Mouse (Mus musculus) kidney, adult 2 months (tissue): ENCODE data around the gene Zfp64. TPM values are rescaled to one million over a fixed set of nuclear protein-coding genes. Genes with fewer than 3 reads are reported as not detected.

Experiments
- DNase-seq: peaks from one replicate; pipeline ENCODE4 v3.0.0; 2021
- H3K27ac ChIP-seq: fragments of 200-500 bp; 2 replicates; pipeline ENCODE4 v1.5.1; 2012; ENCODE audit warnings: low read depth, low read length, control low read depth, inconsistent platforms; ENCODE audit not compliant: insufficient read depth
- H3K27me3 ChIP-seq: fragments of 200-500 bp; replicated peaks from 2 replicates; pipeline ENCODE4 v1.6.1; 2012; ENCODE audit warnings: mild to moderate bottlenecking, moderate library complexity, low read length, inconsistent platforms; ENCODE audit not compliant: control insufficient read depth, insufficient read depth
- H3K36me3 ChIP-seq: fragments of 200-500 bp; 2 replicates; pipeline ENCODE4 v1.6.1; 2012; ENCODE audit warnings: mild to moderate bottlenecking, moderate library complexity, low read length, inconsistent platforms; ENCODE audit not compliant: control insufficient read depth, insufficient read depth
- H3K4me1 ChIP-seq: fragments of 200-500 bp; 2 replicates; pipeline ENCODE4 v1.6.1; 2011; ENCODE audit warnings: low read length; ENCODE audit not compliant: control insufficient read depth, insufficient read depth
- H3K4me3 ChIP-seq: fragments of 200-500 bp; 2 replicates; pipeline ENCODE4 v1.5.1; 2011; ENCODE audit warnings: mild to moderate bottlenecking, low read depth, low read length, control low read depth; ENCODE audit not compliant: insufficient read depth
- CTCF ChIP-seq: fragments of 200-500 bp; conservative IDR thresholded peaks from 2 replicates; pipeline ENCODE4 v1.5.1; 2011; ENCODE audit warnings: low read depth, mild to moderate bottlenecking, control low read depth, low read length, moderate library complexity, mixed read lengths; ENCODE audit not compliant: insufficient read depth, insufficient read length
- POLR2A ChIP-seq: fragments of 200-500 bp; IDR thresholded peaks from one replicate; pipeline ENCODE4 v1.6.1; 2011; ENCODE audit warnings: low read depth, low read length, control low read depth
- WGBS: fragments of 180-500 bp; shearing (Covaris S2); methylation state at CpG from one replicate; pipeline ENCODE4 v1.1.7; 2018; 5-methylcytosine and 5-hydroxymethylcytosine counted together
- polyA plus RNA-seq: library from polyadenylated mRNA; depleted of rRNA; stranded (reverse); fragments of >200 nt; gene quantifications from 2 replicates; pipeline ENCODE4 v1.2.3, GENCODE M21; 2012

The Zfp64 gene
- polyA plus RNA-seq, 1 experiment = 18.6 TPM

GRCm38 (mm10) chr2:168878708-168879107 is 76.7 kb downstream of the Zfp64 start:
- TF ChIP-seq POLR2A (no peak), CTCF (no peak)
- WGBS = 72% methylated on average over 8 of the region's 8 CpGs
- Histone ChIP-seq H3K27ac (no peak overlapping the region), H3K36me3 (no peaks in the 10 kb centered on the region), H3K27me3 (no peaks in the 10 kb centered on the region), H3K4me1 (no peaks in the 10 kb centered on the region), H3K4me3 (no peak overlapping the region)
- no peak for DNase-seq

- 85% methylated on average over 4 of the region's 4 CpGs for WGBS
- no peaks in the 10 kb centered on the region for H3K36me3 ChIP-seq
- no peaks in the 10 kb centered on the region for H3K27me3 ChIP-seq
- DNase-seq = peak; percentile 5
- H3K27ac ChIP-seq = no peak overlapping the region
- TF ChIP-seq CTCF = peak; percentile 25; the same call in 1 of the 2 replicates
- TF ChIP-seq POLR2A = no peak
- no peak overlapping the region for H3K4me3 ChIP-seq
- H3K4me1 ChIP-seq = no peaks in the 10 kb centered on the region
These were observed 77.2 kb downstream of the Zfp64 start for GRCm38 (mm10) chr2:168878158-168878557.

- H3K27me3 ChIP-seq = no peaks in the 10 kb centered on the region
- TF ChIP-seq POLR2A = no peak
- TF ChIP-seq CTCF = no peak
- H3K4me1 ChIP-seq = no peaks in the 10 kb centered on the region
- WGBS = 68% methylated on average over 10 of the region's 10 CpGs
- no peak for DNase-seq
- no peak overlapping the region for H3K4me3 ChIP-seq
- H3K27ac ChIP-seq = no peak overlapping the region
- H3K36me3 ChIP-seq = no peaks in the 10 kb centered on the region
These were observed 78.8 kb downstream of the Zfp64 start for GRCm38 (mm10) chr2:168876631-168877030.

- no peak for DNase-seq
- 92% methylated on average over 6 of the region's 6 CpGs for WGBS
- H3K4me3 ChIP-seq = no peak overlapping the region
These were observed 80.9 kb downstream of the Zfp64 start for GRCm38 (mm10) chr2:168874498-168874897.

GRCm38 (mm10) chr2:168871767-168872511 is 83.4 kb downstream of the Zfp64 start:
- TF ChIP-seq CTCF = no peak
- no peak for DNase-seq
- Histone ChIP-seq H3K27ac (no peak overlapping the region), H3K36me3 (no peaks in the 10 kb centered on the region), H3K4me3 (no peak overlapping the region), H3K4me1 (no peaks in the 10 kb centered on the region), H3K27me3 (no peaks in the 10 kb centered on the region)
- 29% methylated on average over 22 of the region's 22 CpGs for WGBS

More at GRCm38 (mm10) chr2:168874498-168874897, 80.9 kb downstream of the Zfp64 start:
- Histone ChIP-seq H3K27me3 (no peaks in the 10 kb centered on the region), H3K36me3 (no peaks in the 10 kb centered on the region), H3K4me1 (no peaks in the 10 kb centered on the region), H3K27ac (no peak overlapping the region)
- no peak for TF ChIP-seq POLR2A
- TF ChIP-seq CTCF = no peak

- DNase-seq = no peak
- TF ChIP-seq CTCF = peak; percentile 37
- TF ChIP-seq POLR2A = no peak
- no peaks in the 10 kb centered on the region for H3K27me3 ChIP-seq
- no peaks in the 10 kb centered on the region for H3K36me3 ChIP-seq
- no peaks in the 10 kb centered on the region for H3K4me1 ChIP-seq
- no peak overlapping the region for H3K27ac ChIP-seq
- H3K4me3 ChIP-seq = no peak overlapping the region
- WGBS = 67% methylated on average over 4 of the region's 4 CpGs
These were observed 84.9 kb downstream of the Zfp64 start for GRCm38 (mm10) chr2:168870480-168870879.

GRCm38 (mm10) chr2:168866942-168867341 is 88.4 kb downstream of the Zfp64 start:
- WGBS = 68% methylated on average over 8 of the region's 8 CpGs

GRCm38 (mm10) chr2:168866436-168866835 is 89.0 kb downstream of the Zfp64 start:
- H3K4me1 ChIP-seq = no peaks in the 10 kb centered on the region
- WGBS = 82% methylated on average over 10 of the region's 10 CpGs
- DNase-seq = no peak
- H3K27ac ChIP-seq = no peak overlapping the region
- TF ChIP-seq POLR2A = no peak
- TF ChIP-seq CTCF = no peak
- H3K4me3 ChIP-seq = no peak overlapping the region
- H3K27me3 ChIP-seq = no peaks in the 10 kb centered on the region
- no peaks in the 10 kb centered on the region for H3K36me3 ChIP-seq

More at GRCm38 (mm10) chr2:168866942-168867341, 88.4 kb downstream of the Zfp64 start:
- H3K4me1 ChIP-seq = no peaks in the 10 kb centered on the region
- no peak overlapping the region for H3K4me3 ChIP-seq
- TF ChIP-seq POLR2A (no peak), CTCF (no peak)
- H3K27ac ChIP-seq = no peak overlapping the region
- H3K36me3 ChIP-seq = no peaks in the 10 kb centered on the region
- no peak for DNase-seq
- no peaks in the 10 kb centered on the region for H3K27me3 ChIP-seq
